Mouse (Mus musculus) kidney, embryonic 14.5 days (tissue): ENCODE measurements around the gene Tgfb2. TPM values are rescaled to one million over a fixed set of nuclear protein-coding genes. Genes with fewer than 3 reads are reported as not detected.

Source experiments
- ATAC-seq: fragments of 200-750 bp; cut with Nextera tagmentation; 2 replicates; pipeline ENCODE4 v1.8.0; 2017; ENCODE audit warnings: moderate number of reproducible peaks, mild to moderate bottlenecking, moderate TSS enrichment, moderate library complexity; ENCODE audit not compliant: low FRiP score, low TSS enrichment
- H3K27ac ChIP-seq: fragments of 300-500 bp; sonication (generic); 2 replicates; pipeline ENCODE4 v1.5.1; 2014; ENCODE audit warnings: low read depth, mild to moderate bottlenecking, low read length, moderate library complexity, mixed read lengths
- H3K27me3 ChIP-seq: fragments of 300-500 bp; sonication (generic); 2 replicates; pipeline ENCODE4 v1.6.1; 2014; ENCODE audit warnings: mild to moderate bottlenecking, low read length; ENCODE audit not compliant: control insufficient read depth, insufficient read depth
- H3K36me3 ChIP-seq: fragments of 300-500 bp; sonication (generic); 2 replicates; pipeline ENCODE4 v1.6.1; 2014; ENCODE audit warnings: low read length, mixed read lengths; ENCODE audit not compliant: control insufficient read depth, insufficient read depth
- H3K4me1 ChIP-seq: fragments of 300-500 bp; sonication (generic); 2 replicates; pipeline ENCODE4 v1.6.1; 2014; ENCODE audit warnings: low read length, mixed read lengths; ENCODE audit not compliant: control insufficient read depth, insufficient read depth
- H3K4me2 ChIP-seq: fragments of 300-500 bp; sonication (generic); replicated peaks from 2 replicates; pipeline ENCODE4 v1.6.1; 2014; ENCODE audit warnings: low read depth, mild to moderate bottlenecking, low read length
- H3K4me3 ChIP-seq: fragments of 300-500 bp; sonication (generic); 2 replicates; pipeline ENCODE4 v1.5.1; 2014; ENCODE audit warnings: mild to moderate bottlenecking, low read length
- H3K9ac ChIP-seq: fragments of 300-500 bp; sonication (generic); 2 replicates; pipeline ENCODE4 v1.6.1; 2014; ENCODE audit warnings: low read depth, mild to moderate bottlenecking, low read length, moderate library complexity
- H3K9me3 ChIP-seq: fragments of 300-500 bp; sonication (generic); 2 replicates; pipeline ENCODE4 v1.6.1; 2016; ENCODE audit warnings: low read length; ENCODE audit not compliant: control insufficient read depth
- WGBS: fragments of 180-500 bp; shearing (Covaris S2); extraction: QIAGEN DNeasy Blood & Tissue Kit; methylation state at CpG from one replicate; pipeline ENCODE4 v1.1.7; 2014; 5-methylcytosine and 5-hydroxymethylcytosine counted together
- polyA plus RNA-seq: library from polyadenylated mRNA; unstranded; fragments of >200 nt; fragmentation: Nextera tagmentation; extraction: Ambion mirVana; gene quantifications from 2 replicates; pipeline ENCODE4 v1.2.1, GENCODE M21; 2014

The Tgfb2 gene
- polyA plus RNA-seq, 1 experiment from 2014 or later, result 15.4 TPM

- no peaks in the 10 kb centered on the region for H3K36me3 ChIP-seq
- no peak overlapping the region for H3K9ac ChIP-seq
- H3K4me1 ChIP-seq, result no peaks in the 10 kb centered on the region
- H3K4me3 ChIP-seq, result no peak overlapping the region
- no peaks in the 10 kb centered on the region for H3K27me3 ChIP-seq
- H3K4me2 ChIP-seq, result no peak overlapping the region
- no peak for ATAC-seq
- H3K9me3 ChIP-seq, result no peaks in the 10 kb centered on the region
- no peak overlapping the region for H3K27ac ChIP-seq
- 79% methylated on average over 3 of the region's 3 CpGs for WGBS
Measured at GRCm38 (mm10) chr1:186674621-186675020, 31.2 kb downstream of the Tgfb2 start.

- no peak for ATAC-seq
- Histone ChIP-seq H3K9me3 (no peaks in the 10 kb centered on the region), H3K27me3 (no peaks in the 10 kb centered on the region), H3K4me2 (no peak overlapping the region), H3K4me3 (no peak overlapping the region), H3K36me3 (no peaks in the 10 kb centered on the region), H3K9ac (no peak overlapping the region), H3K27ac (no peak overlapping the region), H3K4me1 (no peaks in the 10 kb centered on the region)
- 77% methylated on average over 4 of the region's 4 CpGs for WGBS
Measured at GRCm38 (mm10) chr1:186673166-186673565, 32.6 kb downstream of the Tgfb2 start.

GRCm38 (mm10) chr1:186663412-186663811 is 42.4 kb downstream of the Tgfb2 start:
- no peaks in the 10 kb centered on the region for H3K9me3 ChIP-seq
- 92% methylated on average over 11 of the region's 11 CpGs for WGBS
- no peak overlapping the region for H3K4me2 ChIP-seq
- no peak overlapping the region for H3K4me3 ChIP-seq
- H3K27ac ChIP-seq, result no peak overlapping the region
- ATAC-seq, result no peak
- no peaks in the 10 kb centered on the region for H3K27me3 ChIP-seq
- no peaks in the 10 kb centered on the region for H3K36me3 ChIP-seq
- H3K4me1 ChIP-seq, result no peaks in the 10 kb centered on the region
- H3K9ac ChIP-seq, result no peak overlapping the region

- 79% methylated on average over 10 of the region's 10 CpGs for WGBS
- H3K27ac ChIP-seq, result no peak overlapping the region
- ATAC-seq, result no peak
Measured at GRCm38 (mm10) chr1:186662996-186663395, 42.8 kb downstream of the Tgfb2 start.

GRCm38 (mm10) chr1:186661206-186661921 is 44.4 kb downstream of the Tgfb2 start:
- Histone ChIP-seq H3K4me2 (no peak overlapping the region), H3K36me3 (no peaks in the 10 kb centered on the region), H3K27ac (no peak overlapping the region), H3K9me3 (no peaks in the 10 kb centered on the region), H3K27me3 (no peaks in the 10 kb centered on the region), H3K9ac (no peak overlapping the region), H3K4me3 (no peak overlapping the region), H3K4me1 (no peaks in the 10 kb centered on the region)
- ATAC-seq, result no peak
- 80% methylated on average over 15 of the region's 15 CpGs for WGBS

More at GRCm38 (mm10) chr1:186662996-186663395, 42.8 kb downstream of the Tgfb2 start:
- H3K4me1 ChIP-seq, result no peaks in the 10 kb centered on the region
- no peaks in the 10 kb centered on the region for H3K9me3 ChIP-seq
- H3K9ac ChIP-seq, result no peak overlapping the region
- H3K4me2 ChIP-seq, result no peak overlapping the region
- H3K4me3 ChIP-seq, result no peak overlapping the region
- H3K36me3 ChIP-seq, result no peaks in the 10 kb centered on the region
- H3K27me3 ChIP-seq, result no peaks in the 10 kb centered on the region

GRCm38 (mm10) chr1:186658783-186659182 is 47.0 kb downstream of the Tgfb2 start:
- Histone ChIP-seq H3K27me3 (no peaks in the 10 kb centered on the region), H3K4me1 (no peaks in the 10 kb centered on the region), H3K36me3 (no peaks in the 10 kb centered on the region), H3K4me3 (no peak overlapping the region), H3K9ac (no peak overlapping the region), H3K4me2 (no peak overlapping the region), H3K9me3 (no peaks in the 10 kb centered on the region), H3K27ac (no peak overlapping the region)
- WGBS, result 59% methylated on average over 11 of the region's 11 CpGs
- no peak for ATAC-seq

GRCm38 (mm10) chr1:186657559-186658219 is 48.1 kb downstream of the Tgfb2 start:
- H3K4me3 ChIP-seq, result no peak overlapping the region
- H3K27me3 ChIP-seq, result no peaks in the 10 kb centered on the region
- H3K9ac ChIP-seq, result no peak overlapping the region
- H3K9me3 ChIP-seq, result no peaks in the 10 kb centered on the region
- no peak overlapping the region for H3K4me2 ChIP-seq
- H3K27ac ChIP-seq, result no peak overlapping the region
- peaks cover 6% of the 10 kb centered on the region; the same call in 1 of the 2 replicates for H3K4me1 ChIP-seq
- ATAC-seq, result no peak
- no peaks in the 10 kb centered on the region for H3K36me3 ChIP-seq
- WGBS, result 91% methylated on average over 16 of the region's 16 CpGs

- ATAC-seq, result no peak
- H3K4me1 ChIP-seq, result peaks cover 9% of the 10 kb centered on the region; the same call in 1 of the 2 replicates
Measured at GRCm38 (mm10) chr1:186656732-186657329, 49.0 kb downstream of the Tgfb2 start.

GRCm38 (mm10) chr1:186656201-186656600 is 49.6 kb downstream of the Tgfb2 start:
- no peak overlapping the region for H3K27ac ChIP-seq
- no peaks in the 10 kb centered on the region for H3K36me3 ChIP-seq
- H3K9ac ChIP-seq, result no peak overlapping the region
- no peak for ATAC-seq
- peaks cover 9% of the 10 kb centered on the region; the same call in 1 of the 2 replicates for H3K4me1 ChIP-seq
- no peaks in the 10 kb centered on the region for H3K9me3 ChIP-seq
- no peak overlapping the region for H3K4me2 ChIP-seq
- 44% methylated on average over 1 of the region's 1 CpGs for WGBS
- H3K4me3 ChIP-seq, result no peak overlapping the region
- H3K27me3 ChIP-seq, result no peaks in the 10 kb centered on the region

More at GRCm38 (mm10) chr1:186656732-186657329, 49.0 kb downstream of the Tgfb2 start:
- Histone ChIP-seq H3K36me3 (no peaks in the 10 kb centered on the region), H3K9ac (no peak overlapping the region), H3K9me3 (no peaks in the 10 kb centered on the region), H3K4me2 (no peak overlapping the region), H3K27ac (no peak overlapping the region), H3K4me3 (no peak overlapping the region), H3K27me3 (no peaks in the 10 kb centered on the region)
- WGBS, result 92% methylated on average over 5 of the region's 5 CpGs
